Comparison of ENCODE assay signal across 21 mouse cellular contexts in genomic region chr19:32296863-32297262, GRCm38 (mm10).
A peak's percentile ranks its signal among the peaks of the same experiment; 100 is the strongest.
DNase-seq lines count a peak whose midpoint lies in the region; ATAC-seq and TF ChIP-seq lines count a peak whose summit lies in the region.
"Had no signal": no experiment of that assay in that cellular context is flagged by ENCODE, and none has a peak within 500 bp of the region (broad histone marks: within the 10 kb centered on the region; RNA-seq: fewer than 3 reads in every experiment).

No protein-coding gene starts in this region.

- ATAC-seq in intestine, postnatal 0 days, result peak; percentile 39; the same call in 1 of the 2 replicates
- no peak for ATAC-seq in intestine, embryonic 15.5 days
- ATAC-seq in kidney, embryonic 16.5 days (ENCODE audit: low FRiP score, low TSS enrichment), result no peak
- ATAC-seq: forebrain, embryonic 14.5 days had no signal

- H3K4me3 ChIP-seq in heart, embryonic 10.5 days, result no peak overlapping the region
- H3K4me3 ChIP-seq in intestine, postnatal 0 days (ENCODE audit: low read depth, low read length), result no peak overlapping the region
- no peak overlapping the region for H3K4me3 ChIP-seq in intestine, embryonic 15.5 days (replicated peaks)
- no peak overlapping the region for H3K4me3 ChIP-seq in kidney, embryonic 16.5 days (ENCODE audit: low read length)
- H3K4me3 ChIP-seq: embryonic facial prominence, embryonic 13.5 days; embryonic facial prominence, embryonic 15.5 days; erythroblast, embryonic 14.5 days; forebrain, embryonic 10.5 days; forebrain, embryonic 12.5 days had no signal

- peak; percentile 93 for DNase-seq in heart, adult 11 months
- no peak for DNase-seq in heart, embryonic 10.5 days (ENCODE audit: low spot score)
- peak; percentile 22 for DNase-seq in kidney, adult 9 months
- DNase-seq: adrenal gland, adult 2 months; adrenal gland, postnatal 10 days; adrenal gland, postnatal 25 days; cerebellum, adult 11 months; cerebellum, adult 8-10 months; cerebellum, adult 9-11 months; cerebellum, postnatal 14 days; cerebellum, postnatal 36 days; embryo, embryonic 11 days had no signal

- peaks cover 27% of the 10 kb centered on the region for H3K4me1 ChIP-seq in heart, embryonic 10.5 days
- peaks cover 9% of the 10 kb centered on the region for H3K4me1 ChIP-seq in intestine, postnatal 0 days (replicated peaks; ENCODE audit: control insufficient read depth, insufficient read depth, low read length)
- peaks cover 16% of the 10 kb centered on the region for H3K4me1 ChIP-seq in intestine, embryonic 15.5 days (replicated peaks)
- H3K4me1 ChIP-seq in kidney, embryonic 16.5 days (ENCODE audit: insufficient read depth, low read length), result peaks cover 29% of the 10 kb centered on the region

- TF ChIP-seq CTCF in intestine, postnatal 0 days (IDR thresholded peaks at IDR 0.05; ENCODE audit: low read depth), result no peak

- no peak overlapping the region for H3K9ac ChIP-seq in intestine, postnatal 0 days (ENCODE audit: low read depth, low read length)
- no peak overlapping the region for H3K9ac ChIP-seq in intestine, embryonic 15.5 days
- H3K9ac ChIP-seq in kidney, embryonic 16.5 days (replicated peaks; ENCODE audit: low read length), result no peak overlapping the region
- H3K9ac ChIP-seq: embryonic facial prominence, embryonic 13.5 days; embryonic facial prominence, embryonic 15.5 days; forebrain, embryonic 12.5 days had no signal

- no peak overlapping the region for H3K4me2 ChIP-seq in intestine, postnatal 0 days (replicated peaks; ENCODE audit: low read depth)
- H3K4me2 ChIP-seq in intestine, embryonic 15.5 days (replicated peaks), result no peak overlapping the region
- no peak overlapping the region for H3K4me2 ChIP-seq in kidney, embryonic 16.5 days (replicated peaks; ENCODE audit: low read depth, low read length)
- H3K4me2 ChIP-seq: embryonic facial prominence, embryonic 13.5 days; embryonic facial prominence, embryonic 15.5 days; forebrain, embryonic 12.5 days had no signal

- H3K27ac ChIP-seq in heart, embryonic 10.5 days, result no peak overlapping the region
- no peak overlapping the region for H3K27ac ChIP-seq in intestine, postnatal 0 days (ENCODE audit: low read depth, low read length)
- no peak overlapping the region for H3K27ac ChIP-seq in intestine, embryonic 15.5 days
- H3K27ac ChIP-seq in kidney, embryonic 16.5 days (ENCODE audit: low read length), result no peak overlapping the region
- H3K27ac ChIP-seq: embryonic facial prominence, embryonic 13.5 days; embryonic facial prominence, embryonic 15.5 days; forebrain, embryonic 10.5 days; forebrain, embryonic 12.5 days had no signal

- H3K9me3 ChIP-seq in heart, embryonic 10.5 days, result no peaks in the 10 kb centered on the region
- no peaks in the 10 kb centered on the region for H3K9me3 ChIP-seq in intestine, postnatal 0 days (ENCODE audit: control insufficient read depth)
- no peaks in the 10 kb centered on the region for H3K9me3 ChIP-seq in intestine, embryonic 15.5 days
- H3K9me3 ChIP-seq in kidney, embryonic 16.5 days (ENCODE audit: low read length), result no peaks in the 10 kb centered on the region
- H3K9me3 ChIP-seq: embryonic facial prominence, embryonic 13.5 days; embryonic facial prominence, embryonic 15.5 days; forebrain, embryonic 10.5 days; forebrain, embryonic 12.5 days had no signal

- H3K27me3 ChIP-seq in heart, embryonic 10.5 days (ENCODE audit: insufficient read depth, poor library complexity, severe bottlenecking), result no peaks in the 10 kb centered on the region
- no peaks in the 10 kb centered on the region for H3K27me3 ChIP-seq in intestine, postnatal 0 days (replicated peaks; ENCODE audit: control insufficient read depth, insufficient read depth, low read length)
- no peaks in the 10 kb centered on the region for H3K27me3 ChIP-seq in intestine, embryonic 15.5 days (replicated peaks)
- H3K27me3 ChIP-seq in kidney, embryonic 16.5 days (ENCODE audit: insufficient read depth, low read length), result no peaks in the 10 kb centered on the region
- H3K27me3 ChIP-seq: embryonic facial prominence, embryonic 13.5 days; embryonic facial prominence, embryonic 15.5 days; forebrain, embryonic 12.5 days had no signal

- H3K36me3 ChIP-seq in heart, embryonic 10.5 days, result 0 out of 2 replicates have a peak, but pooled peaks cover 4% of the 10 kb centered on the region
- H3K36me3 ChIP-seq in intestine, postnatal 0 days (ENCODE audit: control insufficient read depth, insufficient read depth), result no peaks in the 10 kb centered on the region; the same call in 1 of the 2 replicates
- H3K36me3 ChIP-seq in intestine, embryonic 15.5 days, result no peaks in the 10 kb centered on the region
- H3K36me3 ChIP-seq in kidney, embryonic 16.5 days (ENCODE audit: insufficient read depth, low read length), result 0 out of 2 replicates have a peak, but pooled peaks cover 5% of the 10 kb centered on the region
- H3K36me3 ChIP-seq: embryonic facial prominence, embryonic 13.5 days; embryonic facial prominence, embryonic 15.5 days; forebrain, embryonic 10.5 days; forebrain, embryonic 12.5 days had no signal

- 77% methylated on average over 7 of the region's 7 CpGs for WGBS in heart, embryonic 10.5 days
- WGBS in intestine, postnatal 0 days, result 71% methylated on average over 7 of the region's 7 CpGs
- 85% methylated on average over 7 of the region's 7 CpGs for WGBS in intestine, embryonic 15.5 days
- 76% methylated on average over 7 of the region's 7 CpGs for WGBS in kidney, embryonic 16.5 days
